Mouse (Mus musculus): ENCODE results near the gene Rorc. TPM values are rescaled to one million over a fixed set of nuclear protein-coding genes. Genes with fewer than 3 reads are reported as not detected.

Gene Rorc
- polyA plus RNA-seq, 1 experiment from 2014 or later, result 6.8 TPM

- Histone ChIP-seq H3K9ac (peak overlapping the region; percentile 52), H3K4me1 (peaks cover 8% of the 10 kb centered on the region; the same call in 1 of the 2 replicates), H3K36me3 (no peaks in the 10 kb centered on the region), H3K4me3 (peak overlapping the region; percentile 51), H3K27ac (no peak overlapping the region), H3K27me3 (peaks cover 38% of the 10 kb centered on the region), H3K4me2 (peak overlapping the region; percentile 92), H3K9me3 (no peaks in the 10 kb centered on the region)
- WGBS, result 5% methylated on average over 92 of the region's 97 CpGs
- ATAC-seq (ENCODE audit: borderline replicate concordance, extremely low read depth, low FRiP score, low TSS enrichment), result peak; percentile 58; the same call in 1 of the 2 replicates
Observed at GRCm38 (mm10) chr3:94363291-94364153, 9.1 kb upstream of the Rorc start.

GRCm38 (mm10) chr3:94364154-94364526, 8.5 kb upstream of the Rorc start:
- peak overlapping the region; percentile 51 for H3K4me3 ChIP-seq
- no peaks in the 10 kb centered on the region for H3K9me3 ChIP-seq
- 0 out of 2 replicates have a peak, but pooled peaks have one; percentile 31 for ATAC-seq (ENCODE audit: borderline replicate concordance, extremely low read depth, low FRiP score, low TSS enrichment)
- peaks cover 8% of the 10 kb centered on the region; the same call in 1 of the 2 replicates for H3K4me1 ChIP-seq
- peaks cover 38% of the 10 kb centered on the region for H3K27me3 ChIP-seq
- no peak overlapping the region for H3K27ac ChIP-seq
- peak overlapping the region; percentile 52 for H3K9ac ChIP-seq
- 4% methylated on average over 23 of the region's 23 CpGs for WGBS
- H3K36me3 ChIP-seq, result no peaks in the 10 kb centered on the region
- H3K4me2 ChIP-seq, result peak overlapping the region; percentile 92

- H3K4me3 ChIP-seq, result no peak overlapping the region
- peaks cover 13% of the 10 kb centered on the region for H3K4me1 ChIP-seq
- H3K4me2 ChIP-seq, result no peak overlapping the region
- 12% methylated on average over 3 of the region's 3 CpGs for WGBS
- no peak for ATAC-seq (ENCODE audit: borderline replicate concordance, extremely low read depth, low FRiP score, low TSS enrichment)
- no peaks in the 10 kb centered on the region for H3K9me3 ChIP-seq
- H3K36me3 ChIP-seq, result no peaks in the 10 kb centered on the region
- no peak overlapping the region for H3K9ac ChIP-seq
- peaks cover 38% of the 10 kb centered on the region for H3K27me3 ChIP-seq
- H3K27ac ChIP-seq, result no peak overlapping the region
Observed at GRCm38 (mm10) chr3:94366761-94367160, 5.8 kb upstream of the Rorc start.

- Histone ChIP-seq H3K9me3 (no peaks in the 10 kb centered on the region), H3K27me3 (peaks cover 30% of the 10 kb centered on the region), H3K4me2 (no peak overlapping the region), H3K4me3 (no peak overlapping the region), H3K36me3 (no peaks in the 10 kb centered on the region), H3K9ac (no peak overlapping the region), H3K4me1 (peaks cover 20% of the 10 kb centered on the region), H3K27ac (peak overlapping the region; percentile 15; the same call in 1 of the 2 replicates)
- WGBS, result 56% methylated on average over 6 of the region's 6 CpGs
- ATAC-seq (ENCODE audit: borderline replicate concordance, extremely low read depth, low FRiP score, low TSS enrichment), result no peak
Observed at GRCm38 (mm10) chr3:94367511-94367910, 5.1 kb upstream of the Rorc start.

- peaks cover 20% of the 10 kb centered on the region for H3K27me3 ChIP-seq
- H3K4me3 ChIP-seq, result no peak overlapping the region
- no peaks in the 10 kb centered on the region for H3K9me3 ChIP-seq
- WGBS, result 57% methylated on average over 6 of the region's 6 CpGs
- H3K36me3 ChIP-seq, result no peaks in the 10 kb centered on the region
- ATAC-seq (ENCODE audit: borderline replicate concordance, extremely low read depth, low FRiP score, low TSS enrichment), result no peak
- no peak overlapping the region for H3K27ac ChIP-seq
- peaks cover 23% of the 10 kb centered on the region for H3K4me1 ChIP-seq
- H3K4me2 ChIP-seq, result no peak overlapping the region
- no peak overlapping the region for H3K9ac ChIP-seq
Observed at GRCm38 (mm10) chr3:94368631-94369030, 4.0 kb upstream of the Rorc start.

- Histone ChIP-seq H3K4me3 (no peak overlapping the region), H3K27ac (no peak overlapping the region), H3K9ac (no peak overlapping the region), H3K36me3 (no peaks in the 10 kb centered on the region), H3K9me3 (no peaks in the 10 kb centered on the region), H3K4me2 (no peak overlapping the region), H3K4me1 (peaks cover 28% of the 10 kb centered on the region), H3K27me3 (peaks cover 9% of the 10 kb centered on the region)
- no peak for ATAC-seq (ENCODE audit: borderline replicate concordance, extremely low read depth, low FRiP score, low TSS enrichment)
- 69% methylated on average over 2 of the region's 2 CpGs for WGBS
Observed at GRCm38 (mm10) chr3:94369709-94370108, 2.9 kb upstream of the Rorc start.

GRCm38 (mm10) chr3:94371637-94372036, 957 bp upstream of the Rorc start:
- H3K4me1 ChIP-seq, result peaks cover 28% of the 10 kb centered on the region
- no peaks in the 10 kb centered on the region; the same call in 1 of the 2 replicates for H3K27me3 ChIP-seq
- peak overlapping the region; percentile 88; the same call in 1 of the 2 replicates for H3K27ac ChIP-seq
- WGBS, result 5% methylated on average over 11 of the region's 11 CpGs
- no peaks in the 10 kb centered on the region for H3K36me3 ChIP-seq
- peak overlapping the region; percentile 8; the same call in 1 of the 2 replicates for H3K4me3 ChIP-seq
- peak; percentile 19; the same call in 1 of the 2 replicates for ATAC-seq (ENCODE audit: borderline replicate concordance, extremely low read depth, low FRiP score, low TSS enrichment)
- H3K9ac ChIP-seq, result no peak overlapping the region
- H3K4me2 ChIP-seq, result peak overlapping the region; percentile 41
- H3K9me3 ChIP-seq, result no peaks in the 10 kb centered on the region

GRCm38 (mm10) chr3:94372038-94372437, 556 bp upstream of the Rorc start:
- Histone ChIP-seq H3K27ac (peak overlapping the region; percentile 88), H3K9me3 (no peaks in the 10 kb centered on the region), H3K9ac (no peak overlapping the region), H3K4me1 (peaks cover 28% of the 10 kb centered on the region), H3K4me2 (peak overlapping the region; percentile 41), H3K27me3 (no peaks in the 10 kb centered on the region; the same call in 1 of the 2 replicates), H3K4me3 (peak overlapping the region; percentile 8; the same call in 1 of the 2 replicates), H3K36me3 (no peaks in the 10 kb centered on the region)
- no peak for ATAC-seq (ENCODE audit: borderline replicate concordance, extremely low read depth, low FRiP score, low TSS enrichment)
- 0% methylated on average over 3 of the region's 3 CpGs for WGBS

GRCm38 (mm10) chr3:94373090-94373489, 496 bp downstream of the Rorc start:
- ATAC-seq (ENCODE audit: borderline replicate concordance, extremely low read depth, low FRiP score, low TSS enrichment), result peak; percentile 71
- Histone ChIP-seq H3K9ac (0 out of 2 replicates have a peak overlapping the region, but pooled peaks have one; percentile 13), H3K4me1 (peaks cover 25% of the 10 kb centered on the region), H3K27me3 (no peaks in the 10 kb centered on the region), H3K9me3 (no peaks in the 10 kb centered on the region), H3K4me2 (peak overlapping the region; percentile 53), H3K36me3 (no peaks in the 10 kb centered on the region), H3K27ac (peak overlapping the region; percentile 88), H3K4me3 (peak overlapping the region; percentile 32)
- 5% methylated on average over 10 of the region's 10 CpGs for WGBS

GRCm38 (mm10) chr3:94373597-94374011, 1.0 kb downstream of the Rorc start:
- ATAC-seq (ENCODE audit: borderline replicate concordance, extremely low read depth, low FRiP score, low TSS enrichment), result peak; percentile 62
- H3K9me3 ChIP-seq, result no peaks in the 10 kb centered on the region
- peaks cover 25% of the 10 kb centered on the region for H3K4me1 ChIP-seq
- 0 out of 2 replicates have a peak overlapping the region, but pooled peaks have one; percentile 13 for H3K9ac ChIP-seq
- H3K36me3 ChIP-seq, result no peaks in the 10 kb centered on the region
- peak overlapping the region; percentile 32 for H3K4me3 ChIP-seq
- H3K27me3 ChIP-seq, result no peaks in the 10 kb centered on the region
- WGBS, result 3% methylated on average over 4 of the region's 5 CpGs
- H3K4me2 ChIP-seq, result peak overlapping the region; percentile 53
- H3K27ac ChIP-seq, result peak overlapping the region; percentile 88

- Histone ChIP-seq H3K27me3 (no peaks in the 10 kb centered on the region), H3K36me3 (no peaks in the 10 kb centered on the region), H3K4me3 (no peak overlapping the region), H3K4me2 (no peak overlapping the region), H3K9ac (no peak overlapping the region), H3K4me1 (peaks cover 25% of the 10 kb centered on the region), H3K27ac (no peak overlapping the region), H3K9me3 (no peaks in the 10 kb centered on the region)
- no peak for ATAC-seq (ENCODE audit: borderline replicate concordance, extremely low read depth, low FRiP score, low TSS enrichment)
Observed at GRCm38 (mm10) chr3:94374636-94375035, 2.0 kb downstream of the Rorc start.

GRCm38 (mm10) chr3:94375146-94375545, 2.6 kb downstream of the Rorc start:
- Histone ChIP-seq H3K27ac (no peak overlapping the region), H3K9me3 (no peaks in the 10 kb centered on the region), H3K4me2 (no peak overlapping the region), H3K4me3 (no peak overlapping the region), H3K27me3 (no peaks in the 10 kb centered on the region), H3K36me3 (no peaks in the 10 kb centered on the region), H3K9ac (no peak overlapping the region), H3K4me1 (peaks cover 25% of the 10 kb centered on the region)
- ATAC-seq (ENCODE audit: borderline replicate concordance, extremely low read depth, low FRiP score, low TSS enrichment), result no peak
- 69% methylated on average over 2 of the region's 2 CpGs for WGBS

Data from lung, embryonic 15.5 days (tissue).